Mouse (Mus musculus): Measurements from ENCODE around the gene Abl1. TPM values are rescaled to one million over a fixed set of nuclear protein-coding genes. Genes with fewer than 3 reads are reported as not detected.
A peak's percentile ranks its signal among the peaks of the same experiment; 100 is the strongest.

The Abl1 gene
- polyA plus RNA-seq, 1 experiment = 63.8 TPM

DNA sequence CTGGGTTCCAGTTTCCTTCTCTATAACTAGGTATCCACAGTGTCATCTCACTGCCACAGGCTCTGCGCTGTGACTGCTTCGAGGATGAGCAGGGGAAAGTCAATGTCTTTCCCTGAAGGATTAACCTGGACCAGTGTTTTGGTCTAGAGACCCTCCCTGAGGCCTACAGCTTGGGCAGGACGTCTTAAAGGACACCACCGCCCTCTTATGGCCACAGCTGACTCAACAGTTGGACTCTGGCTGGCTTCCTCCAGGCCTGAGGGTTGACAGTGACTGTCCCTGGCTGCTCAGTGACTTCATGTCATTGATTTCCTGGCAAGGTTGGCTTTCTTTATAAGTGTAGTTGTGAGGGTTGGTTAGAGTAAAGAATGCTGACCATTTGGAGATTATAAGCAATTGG is 20.8 kb upstream of the Abl1 start:
- no peak for TF ChIP-seq GATA1 (IDR thresholded peaks at IDR 0.05; ENCODE audit: low read length)

DNA sequence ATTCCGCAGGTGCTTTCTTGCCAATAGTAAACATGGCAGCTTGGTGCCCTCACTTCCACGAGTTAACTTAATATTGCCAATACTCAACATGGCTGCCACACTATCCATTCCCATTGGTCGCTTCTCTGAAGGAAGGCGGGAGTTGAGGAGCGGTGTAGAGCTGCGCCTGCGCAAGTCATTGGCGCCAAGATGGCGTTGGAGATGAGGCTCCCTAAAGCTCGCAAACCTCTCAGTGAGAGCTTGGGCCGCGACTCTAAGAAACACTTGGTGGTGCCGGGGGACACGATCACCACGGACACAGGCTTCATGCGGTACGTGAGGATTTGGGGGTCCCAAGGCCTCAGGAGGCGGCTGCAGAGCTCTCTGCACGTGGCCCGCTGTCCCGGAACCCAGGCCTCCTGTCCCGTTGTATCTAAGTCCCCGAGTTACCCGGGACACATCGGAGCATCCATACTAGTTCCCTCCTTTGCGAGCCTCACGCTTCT is 17.6 kb upstream of the Abl1 start, which contains the start of gene Exosc2:
Exosc2 (plus strand) TSS at position 165 of the 485 bp plus-strand sequence.
- no peak for TF ChIP-seq GATA1 (IDR thresholded peaks at IDR 0.05; ENCODE audit: low read length)

DNA sequence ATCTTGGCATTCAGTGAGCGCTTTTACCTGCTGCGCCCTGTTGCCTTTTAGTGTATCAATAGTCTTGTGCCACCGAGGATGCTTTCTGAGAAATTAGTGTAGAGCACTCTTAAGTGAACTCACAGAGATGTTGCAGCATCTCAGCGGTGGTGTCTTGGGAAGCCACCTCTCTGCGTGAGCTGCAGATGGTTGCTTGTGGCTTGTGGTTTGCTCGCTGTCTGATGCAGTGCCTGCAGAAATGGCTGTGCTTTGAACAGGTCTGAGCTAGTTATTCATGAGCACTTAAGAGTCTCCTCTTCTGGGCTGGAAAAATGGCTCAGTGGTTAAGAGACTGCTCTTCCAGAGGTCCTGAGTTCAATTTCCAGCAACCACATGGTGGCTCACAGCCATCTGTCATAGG is 9.5 kb upstream of the Abl1 start:
- no peak for TF ChIP-seq GATA1 (IDR thresholded peaks at IDR 0.05; ENCODE audit: low read length)

DNA sequence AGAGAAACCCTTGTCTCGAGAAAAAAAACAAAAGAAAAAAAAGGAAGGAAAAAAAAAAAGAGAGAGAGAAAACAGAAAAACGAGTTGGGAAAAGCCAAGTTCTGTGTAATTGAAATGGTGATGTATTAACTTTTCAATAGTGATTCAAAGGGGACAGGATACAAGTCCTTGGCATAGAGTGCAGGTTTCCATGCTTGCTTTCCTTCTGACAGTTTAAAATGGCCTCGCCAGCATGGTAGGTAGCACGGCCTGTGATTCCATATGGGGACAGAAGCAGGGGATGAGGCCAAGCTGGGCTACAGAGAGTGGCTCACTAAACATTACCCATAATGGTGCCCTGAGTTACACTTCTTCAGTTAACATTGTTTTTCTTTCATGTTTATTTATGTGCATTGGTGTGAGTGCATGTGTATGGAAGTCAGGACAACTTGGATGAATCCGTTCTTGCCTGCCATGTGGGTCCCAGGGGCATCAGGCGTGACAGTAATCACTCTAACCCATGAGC is 6.4 kb upstream of the Abl1 start:
- no peak for TF ChIP-seq GATA1 (IDR thresholded peaks at IDR 0.05; ENCODE audit: low read length)

DNA sequence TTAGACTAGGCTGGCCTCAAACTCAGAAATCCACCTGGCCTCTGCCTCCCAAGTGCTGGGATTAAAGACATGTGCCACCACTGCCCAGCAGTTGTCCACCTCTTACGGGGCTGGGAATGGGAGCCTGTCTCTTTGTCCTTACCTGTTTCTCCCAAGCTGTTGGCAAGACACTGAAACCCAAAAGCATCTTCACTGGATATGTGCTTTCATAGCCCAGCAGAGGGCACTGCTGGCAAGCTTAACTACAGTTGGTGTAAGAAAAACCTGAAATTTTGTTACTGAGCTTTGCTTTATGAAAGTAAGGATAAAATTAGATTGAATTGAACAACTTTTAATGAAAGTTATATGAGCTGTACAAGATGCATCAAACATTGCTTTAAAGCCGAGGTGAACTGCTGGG is 4.5 kb upstream of the Abl1 start:
- TF ChIP-seq GATA1 (IDR thresholded peaks at IDR 0.05; ENCODE audit: low read length) = no peak

DNA sequence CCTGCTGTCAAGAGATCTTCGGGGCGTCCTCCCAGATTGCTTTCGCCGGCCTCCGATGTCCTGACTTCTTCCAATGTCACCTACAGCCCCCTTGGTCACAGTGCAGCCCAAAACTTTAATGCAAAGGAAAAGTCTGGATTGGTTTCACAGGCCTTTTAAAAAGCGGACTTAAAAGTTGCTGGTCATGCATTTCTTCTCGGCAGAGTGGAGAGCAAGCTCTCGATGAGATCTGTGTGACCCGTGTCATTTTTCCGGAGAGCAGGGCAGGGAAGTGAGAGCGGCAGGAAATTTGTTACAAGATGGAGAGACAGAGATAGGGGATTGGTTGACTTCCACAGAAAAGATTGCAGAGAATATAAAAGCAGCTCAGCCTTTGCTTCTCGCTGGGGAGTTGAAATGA is 869 bp downstream of the Abl1 start:
- no peak for TF ChIP-seq GATA1 (IDR thresholded peaks at IDR 0.05; ENCODE audit: low read length)

DNA sequence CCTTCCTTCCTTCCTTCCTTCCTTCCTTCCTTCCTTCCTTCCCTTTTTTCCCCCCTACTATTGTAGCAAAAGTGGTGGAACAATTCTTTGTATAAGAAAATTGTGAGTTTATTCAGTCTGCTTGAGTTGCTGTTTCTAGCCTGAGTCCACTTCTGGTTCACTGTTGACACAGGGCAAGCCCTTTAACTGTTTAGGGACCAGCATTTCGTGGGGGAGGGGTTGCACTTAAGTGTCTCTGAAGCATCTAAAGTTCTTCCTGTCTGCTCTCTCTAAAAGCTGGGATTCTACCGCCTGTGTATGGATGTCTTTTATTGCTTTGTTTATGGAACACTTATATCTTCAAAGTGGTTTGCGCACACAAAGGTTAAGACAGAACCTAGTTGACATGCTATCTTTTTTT is 1.9 kb downstream of the Abl1 start:
- no peak for TF ChIP-seq GATA1 (IDR thresholded peaks at IDR 0.05; ENCODE audit: low read length)

DNA sequence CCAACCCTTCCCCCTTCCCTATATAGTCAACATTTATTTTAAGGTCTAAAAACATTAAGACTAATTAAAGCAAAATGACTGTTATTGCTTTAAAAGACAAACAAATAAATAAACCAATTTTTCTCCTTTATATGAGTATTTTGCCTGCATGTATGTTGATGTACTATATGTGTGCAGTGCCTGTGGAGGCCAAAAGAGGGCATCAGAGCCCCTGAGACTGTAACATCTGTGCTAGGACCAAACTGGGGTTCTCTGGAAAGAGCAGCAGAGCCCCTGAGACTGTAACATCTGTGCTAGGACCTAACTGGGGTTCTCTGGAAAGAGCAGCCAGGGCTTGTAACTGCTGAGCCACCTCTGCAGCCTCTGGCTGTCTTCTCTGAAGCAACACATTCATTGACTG is 10.0 kb downstream of the Abl1 start:
- TF ChIP-seq GATA1 (IDR thresholded peaks at IDR 0.05; ENCODE audit: low read length) = no peak

DNA sequence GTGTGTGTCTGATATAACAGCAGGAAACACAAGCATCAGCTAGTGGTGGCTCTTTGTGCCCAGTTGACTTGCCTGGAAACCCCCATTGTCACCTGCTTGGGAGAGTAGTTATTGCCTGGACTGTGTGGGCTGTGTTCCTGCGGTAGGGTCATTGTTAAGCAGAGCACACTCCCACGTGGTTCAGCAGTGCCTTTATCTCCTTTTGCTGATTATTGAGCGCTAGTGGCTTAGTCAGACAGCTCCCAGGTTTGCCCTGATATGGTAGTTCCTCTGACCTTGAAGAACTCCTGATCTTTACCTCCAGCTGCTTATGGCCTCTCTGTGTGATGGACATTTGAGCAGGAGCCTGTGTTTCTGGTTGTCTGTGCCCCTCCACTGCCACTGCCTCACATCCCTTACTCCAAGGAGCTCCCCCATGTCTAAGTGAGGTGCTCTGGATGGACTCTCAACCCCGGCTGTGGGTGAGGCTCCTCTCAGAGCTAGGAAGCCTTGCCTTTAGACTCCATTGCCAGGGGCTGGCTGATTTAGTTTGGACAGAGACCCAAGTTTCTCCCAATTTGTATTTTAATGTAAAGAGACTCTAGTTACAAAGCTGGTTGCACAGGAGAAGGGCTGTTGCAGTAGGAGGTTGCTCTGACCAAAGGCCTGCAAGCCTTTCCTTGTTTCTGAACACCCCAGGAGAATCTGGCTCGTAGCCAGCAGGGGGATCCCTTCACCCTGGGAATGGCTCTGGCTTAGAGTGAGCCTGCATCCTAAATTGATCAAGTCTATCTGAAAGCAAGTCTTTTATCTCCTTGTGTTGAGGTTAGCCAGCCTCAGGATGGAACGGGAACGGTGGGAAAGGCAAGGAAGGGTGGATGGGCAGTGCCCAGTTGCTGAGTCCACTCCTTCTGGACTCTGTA is 12.6 kb downstream of the Abl1 start:
- peak; percentile 18 for TF ChIP-seq GATA1 (IDR thresholded peaks at IDR 0.05; ENCODE audit: low read length)

DNA sequence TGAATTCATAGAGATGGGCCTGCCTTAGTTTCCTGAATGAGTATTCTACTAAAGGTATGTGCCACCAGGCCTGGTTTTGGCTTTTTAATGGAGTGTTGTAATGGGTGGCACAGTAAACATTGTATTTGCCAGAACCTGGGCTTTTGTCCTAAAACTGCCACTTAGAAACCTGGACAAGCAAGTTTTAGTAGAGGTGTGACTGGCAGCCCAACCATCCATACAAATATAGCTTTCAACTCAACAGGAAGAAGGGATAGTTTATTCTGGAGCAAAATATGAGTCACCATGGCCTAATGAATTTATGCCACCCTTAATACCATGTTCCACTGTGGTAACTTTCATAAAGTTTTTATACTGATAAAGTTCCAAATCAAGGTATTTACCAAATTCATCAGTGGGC is 15.1 kb downstream of the Abl1 start:
- TF ChIP-seq GATA1 (IDR thresholded peaks at IDR 0.05; ENCODE audit: low read length) = no peak

DNA sequence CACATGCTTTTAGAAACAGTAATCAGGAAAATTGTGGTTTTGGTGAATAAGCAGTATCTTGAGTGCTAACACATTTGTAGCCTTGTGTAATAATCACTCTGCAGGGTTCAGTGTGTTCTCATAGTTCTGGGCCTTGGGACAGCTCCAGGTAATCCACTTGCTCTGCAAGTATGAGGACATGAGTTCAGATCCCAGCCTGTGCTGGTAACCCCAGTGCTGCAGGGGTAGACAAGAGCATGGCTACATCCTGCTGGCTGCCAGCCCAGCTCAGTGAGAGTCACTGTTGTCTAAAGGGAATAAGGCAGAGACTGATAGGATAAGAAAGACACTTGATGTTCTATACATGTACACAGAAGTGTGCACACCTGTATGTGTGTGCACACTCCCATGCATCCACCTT is 17.7 kb downstream of the Abl1 start:
- no peak for TF ChIP-seq GATA1 (IDR thresholded peaks at IDR 0.05; ENCODE audit: low read length)

DNA sequence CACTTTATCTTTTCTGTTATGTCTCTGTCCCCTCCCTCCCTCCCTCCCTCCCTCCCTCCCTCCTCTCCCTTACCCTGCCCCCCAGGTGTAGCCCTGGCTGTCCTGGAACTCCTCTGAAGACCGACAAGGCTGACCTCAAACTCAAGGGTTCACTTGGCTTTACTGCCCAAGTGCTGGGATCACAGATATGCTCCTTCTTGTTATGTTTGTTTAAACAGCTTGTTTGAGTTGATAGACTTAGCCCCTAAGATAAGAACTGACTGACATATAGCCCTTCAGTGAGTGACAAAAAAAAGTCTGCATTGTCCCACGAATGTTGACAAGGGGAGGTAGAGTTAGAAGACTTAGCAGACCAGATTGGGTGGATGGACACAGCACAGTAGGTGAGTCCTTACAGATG is 18.4 kb downstream of the Abl1 start:
- no peak for TF ChIP-seq GATA1 (IDR thresholded peaks at IDR 0.05; ENCODE audit: low read length)

DNA sequence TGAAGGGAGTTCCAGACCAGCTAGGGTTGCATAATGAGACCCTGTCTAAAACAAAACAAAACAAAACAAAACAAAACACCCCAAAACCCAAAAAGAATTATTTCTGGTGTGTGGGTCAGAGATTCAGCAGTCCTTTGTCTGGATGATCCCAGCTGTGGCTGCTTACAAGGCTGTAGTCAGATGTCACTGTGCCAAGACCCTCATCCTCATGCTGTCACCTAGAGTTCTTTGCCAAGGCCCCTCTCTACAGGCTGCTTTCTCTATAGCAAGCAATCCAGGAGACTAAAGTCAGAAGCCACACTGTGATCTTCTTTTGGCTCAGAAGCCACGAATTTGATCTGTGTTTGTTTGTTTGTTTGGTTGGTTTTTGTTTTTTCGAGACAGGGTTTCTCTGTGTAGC is 24.5 kb downstream of the Abl1 start:
- no peak for TF ChIP-seq GATA1 (IDR thresholded peaks at IDR 0.05; ENCODE audit: low read length)

DNA sequence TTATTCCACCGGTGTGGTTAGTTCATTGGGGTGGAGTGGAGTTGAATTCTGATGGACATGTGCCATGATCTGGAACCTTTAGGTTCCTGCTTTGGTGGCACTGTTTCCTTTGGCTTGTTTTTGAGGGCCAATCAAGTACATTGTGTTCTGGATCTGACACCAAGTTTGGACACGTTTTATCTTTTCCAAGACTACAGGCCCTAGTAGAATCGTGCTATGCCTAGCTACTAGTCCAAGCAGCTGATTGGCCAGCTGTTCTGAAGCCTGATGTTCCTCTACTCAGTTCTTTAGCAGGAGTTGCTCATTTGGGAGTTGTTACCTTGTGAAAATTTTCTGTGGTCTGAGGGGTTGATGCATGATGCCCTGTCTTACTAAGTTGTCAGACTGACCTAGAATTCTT is 25.6 kb downstream of the Abl1 start:
- TF ChIP-seq GATA1 (IDR thresholded peaks at IDR 0.05; ENCODE audit: low read length) = no peak

DNA sequence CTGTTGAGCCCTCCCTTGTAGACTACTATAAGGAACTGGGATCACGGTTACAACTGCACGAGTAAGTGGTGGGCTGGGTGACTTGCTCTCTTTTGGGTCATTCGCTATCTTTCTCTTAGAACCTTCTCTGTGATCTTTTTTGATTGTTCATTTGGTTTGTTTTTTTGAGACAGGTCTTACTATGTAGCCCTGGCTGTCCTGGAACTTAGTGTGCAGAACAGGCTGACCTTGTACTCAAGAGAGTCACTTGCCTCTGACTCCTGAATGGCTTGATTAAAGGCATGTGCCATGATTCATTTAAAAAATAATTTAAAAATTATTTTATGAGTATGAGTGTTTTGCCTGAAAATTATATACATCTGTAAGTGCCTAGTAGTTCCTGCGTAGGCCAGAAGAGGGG is 26.6 kb downstream of the Abl1 start:
- TF ChIP-seq GATA1 (IDR thresholded peaks at IDR 0.05; ENCODE audit: low read length) = no peak

DNA sequence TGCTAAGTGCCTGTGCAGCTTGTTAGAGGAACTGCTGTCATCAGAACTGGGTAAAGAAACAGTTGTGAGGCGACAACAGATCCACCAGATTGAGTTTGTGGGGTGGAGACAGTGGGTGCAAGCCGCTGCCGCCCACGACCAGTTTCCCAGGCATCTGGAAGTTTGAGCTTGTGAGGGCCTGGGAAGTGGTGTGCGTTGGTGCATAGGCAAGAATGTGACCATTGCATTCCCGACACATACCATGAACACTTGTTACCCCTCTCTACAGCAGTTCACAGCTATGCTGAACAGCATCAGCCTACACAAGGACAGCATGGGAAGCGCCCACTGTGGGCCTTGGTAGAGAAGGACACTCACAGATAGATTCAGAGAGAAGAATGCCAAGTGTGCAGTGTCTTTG is 27.8 kb downstream of the Abl1 start:
- TF ChIP-seq GATA1 (IDR thresholded peaks at IDR 0.05; ENCODE audit: low read length) = no peak
